Mouse (Mus musculus) liver, postnatal 0 days (tissue): Measurements from ENCODE around the gene Myo1f. TPM values are rescaled to one million over a fixed set of nuclear protein-coding genes. Genes with fewer than 3 reads are reported as not detected.

Experiments used
- ATAC-seq: fragments of 200-750 bp; cut with Nextera tagmentation; 2 replicates; pipeline ENCODE4 v1.8.0; 2017; ENCODE audit warnings: mild to moderate bottlenecking, moderate library complexity
- DNase-seq: peaks from one replicate; pipeline ENCODE4 v3.0.0-alpha.2; 2016
- H3K27ac ChIP-seq: fragments of 300-500 bp; sonication (generic); 2 replicates; pipeline ENCODE4 v1.5.1; 2014; ENCODE audit warnings: antibody characterized with exemption, moderate library complexity, mild to moderate bottlenecking, low read depth
- H3K27me3 ChIP-seq: fragments of 300-500 bp; sonication (generic); 2 replicates; pipeline ENCODE4 v1.6.1; 2014; ENCODE audit warnings: low read length, control low read depth, mixed read lengths; ENCODE audit not compliant: insufficient read depth
- H3K36me3 ChIP-seq: fragments of 300-500 bp; sonication (generic); replicated peaks from 2 replicates; pipeline ENCODE4 v1.6.1; 2014; ENCODE audit warnings: mild to moderate bottlenecking, control low read depth, low read length, moderate library complexity, mixed read lengths; ENCODE audit not compliant: insufficient read depth
- H3K4me1 ChIP-seq: fragments of 300-500 bp; sonication (generic); 2 replicates; pipeline ENCODE4 v1.6.1; 2014; ENCODE audit warnings: antibody characterized with exemption, mild to moderate bottlenecking, control low read depth; ENCODE audit not compliant: insufficient read depth
- H3K4me2 ChIP-seq: fragments of 300-500 bp; sonication (generic); 2 replicates; pipeline ENCODE4 v1.6.1; 2014; ENCODE audit warnings: low read depth, mild to moderate bottlenecking, low read length, moderate library complexity, mixed read lengths
- H3K4me3 ChIP-seq: fragments of 300-500 bp; sonication (generic); 2 replicates; pipeline ENCODE4 v1.5.1; 2014; ENCODE audit warnings: low read depth, low read length
- H3K9ac ChIP-seq: fragments of 300-500 bp; sonication (generic); replicated peaks from 2 replicates; pipeline ENCODE4 v1.6.1; 2014; ENCODE audit warnings: mild to moderate bottlenecking, moderate library complexity
- H3K9me3 ChIP-seq: fragments of 300-500 bp; sonication (generic); 2 replicates; pipeline ENCODE4 v1.6.1; 2016; ENCODE audit warnings: mild to moderate bottlenecking, control low read depth, low read length, mixed read lengths
- CTCF ChIP-seq: sonication (generic); IDR thresholded peaks from 2 replicates; pipeline ENCODE4 v1.5.1; 2016; ENCODE audit warnings: antibody characterized with exemption, low read depth
- EP300 ChIP-seq: IDR thresholded peaks from 2 replicates; pipeline ENCODE4 v1.6.1; 2016; ENCODE audit warnings: antibody characterized with exemption, low read depth, mild to moderate bottlenecking
- WGBS: fragments of 180-500 bp; shearing (Covaris S2); extraction: QIAGEN DNeasy Blood & Tissue Kit; methylation state at CpG from one replicate; pipeline ENCODE4 v1.1.7; 2014; ENCODE audit not compliant: insufficient replicate concordance; 5-methylcytosine and 5-hydroxymethylcytosine counted together
- polyA plus RNA-seq: library from polyadenylated mRNA; unstranded; fragments of >200 nt; fragmentation: Nextera tagmentation; extraction: Ambion mirVana; gene quantifications from 2 replicates; pipeline ENCODE4 v1.2.1, GENCODE M21; 2015

Gene Myo1f
- polyA plus RNA-seq, 1 experiment from 2014 or later: 9.5 TPM

- TF ChIP-seq EP300 (peak; percentile 49; the same call in 1 of the 2 replicates), CTCF (no peak)
- ATAC-seq: peak; percentile 77
Observed at GRCm38 (mm10) chr17:33563527-33564076, 8.1 kb downstream of the Myo1f start.

GRCm38 (mm10) chr17:33564599-33564998 lies 9.1 kb downstream of the Myo1f start:
- Histone ChIP-seq H3K9me3 (no peaks in the 10 kb centered on the region), H3K27me3 (no peaks in the 10 kb centered on the region), H3K4me1 (peaks cover 8% of the 10 kb centered on the region; the same call in 1 of the 2 replicates), H3K9ac (no peak overlapping the region), H3K27ac (peak overlapping the region; percentile 80), H3K4me3 (no peak overlapping the region), H3K36me3 (no peaks in the 10 kb centered on the region), H3K4me2 (no peak overlapping the region)
- DNase-seq (no peak), ATAC-seq (no peak)
- TF ChIP-seq EP300 (no peak), CTCF (no peak)
- 19% methylated on average over 1 of the region's 1 CpGs for WGBS

More at GRCm38 (mm10) chr17:33563527-33564076, 8.1 kb downstream of the Myo1f start:
- no peaks in the 10 kb centered on the region for H3K9me3 ChIP-seq
- no peaks in the 10 kb centered on the region for H3K36me3 ChIP-seq
- peak overlapping the region; percentile 26; the same call in 1 of the 2 replicates for H3K4me2 ChIP-seq
- peak; percentile 34 for DNase-seq
- H3K4me1 ChIP-seq: peaks cover 8% of the 10 kb centered on the region; the same call in 1 of the 2 replicates
- H3K27me3 ChIP-seq: no peaks in the 10 kb centered on the region
- H3K9ac ChIP-seq: no peak overlapping the region
- H3K4me3 ChIP-seq: no peak overlapping the region
- 42% methylated on average over 2 of the region's 2 CpGs for WGBS
- peak overlapping the region; percentile 80 for H3K27ac ChIP-seq

- Histone ChIP-seq H3K27me3 (no peaks in the 10 kb centered on the region), H3K9ac (no peak overlapping the region), H3K4me3 (no peak overlapping the region), H3K36me3 (no peaks in the 10 kb centered on the region), H3K27ac (peak overlapping the region; percentile 12; the same call in 1 of the 2 replicates), H3K4me1 (peaks cover 8% of the 10 kb centered on the region; the same call in 1 of the 2 replicates), H3K4me2 (no peak overlapping the region), H3K9me3 (no peaks in the 10 kb centered on the region)
- peak; percentile 44; the same call in 1 of the 2 replicates for ATAC-seq
- 22% methylated on average over 2 of the region's 2 CpGs for WGBS
- no peak for DNase-seq
- TF ChIP-seq EP300 (no peak), CTCF (no peak)
Observed at GRCm38 (mm10) chr17:33566182-33566581, 10.7 kb downstream of the Myo1f start.

GRCm38 (mm10) chr17:33584061-33584460 lies 28.6 kb downstream of the Myo1f start:
- Histone ChIP-seq H3K36me3 (no peaks in the 10 kb centered on the region; the same call in 1 of the 2 replicates), H3K4me3 (no peak overlapping the region), H3K27me3 (no peaks in the 10 kb centered on the region), H3K4me1 (no peaks in the 10 kb centered on the region), H3K27ac (no peak overlapping the region), H3K9me3 (no peaks in the 10 kb centered on the region), H3K4me2 (no peak overlapping the region), H3K9ac (no peak overlapping the region)
- no peak for TF ChIP-seq EP300
- no peak for TF ChIP-seq CTCF
- no peak for ATAC-seq
- DNase-seq: no peak
- WGBS: 81% methylated on average over 4 of the region's 4 CpGs

GRCm38 (mm10) chr17:33586011-33586410 lies 30.5 kb downstream of the Myo1f start:
- TF ChIP-seq EP300: no peak
- no peak for TF ChIP-seq CTCF
- DNase-seq (no peak), ATAC-seq (no peak)
- no peak overlapping the region for H3K4me3 ChIP-seq
- 69% methylated on average over 17 of the region's 17 CpGs for WGBS
- no peaks in the 10 kb centered on the region for H3K4me1 ChIP-seq
- no peaks in the 10 kb centered on the region for H3K27me3 ChIP-seq
- H3K27ac ChIP-seq: no peak overlapping the region
- no peaks in the 10 kb centered on the region; the same call in 1 of the 2 replicates for H3K36me3 ChIP-seq
- H3K4me2 ChIP-seq: no peak overlapping the region
- no peaks in the 10 kb centered on the region for H3K9me3 ChIP-seq
- no peak overlapping the region for H3K9ac ChIP-seq

GRCm38 (mm10) chr17:33597271-33597670 lies 41.8 kb downstream of the Myo1f start:
- TF ChIP-seq CTCF: peak; percentile 49
- TF ChIP-seq EP300: no peak
- Histone ChIP-seq H3K36me3 (no peaks in the 10 kb centered on the region), H3K4me1 (no peaks in the 10 kb centered on the region), H3K9me3 (peaks cover 3% of the 10 kb centered on the region; the same call in 1 of the 2 replicates), H3K27ac (no peak overlapping the region), H3K4me2 (no peak overlapping the region), H3K27me3 (no peaks in the 10 kb centered on the region), H3K9ac (no peak overlapping the region), H3K4me3 (no peak overlapping the region)
- no peak for DNase-seq
- no peak for ATAC-seq
